Mouse (Mus musculus) lung, embryonic 15.5 days (tissue): ENCODE results near the gene Ncoa6. TPM values are rescaled to one million over a fixed set of nuclear protein-coding genes. Genes with fewer than 3 reads are reported as not detected.

Source experiments
- ATAC-seq: fragments of 200-750 bp; cut with Nextera tagmentation; 2 replicates; pipeline ENCODE4 v1.8.0; 2017; ENCODE audit warnings: moderate number of reproducible peaks, borderline replicate concordance; ENCODE audit not compliant: low FRiP score, low TSS enrichment; ENCODE audit errors: extremely low read depth
- H3K27ac ChIP-seq: fragments of 300-500 bp; sonication (generic); 2 replicates; pipeline ENCODE4 v1.5.1; 2015; ENCODE audit warnings: moderate library complexity, mild to moderate bottlenecking, inconsistent platforms
- H3K27me3 ChIP-seq: fragments of 300-500 bp; sonication (generic); 2 replicates; pipeline ENCODE4 v1.6.1; 2015; ENCODE audit warnings: inconsistent platforms
- H3K36me3 ChIP-seq: fragments of 300-500 bp; sonication (generic); 2 replicates; pipeline ENCODE4 v1.6.1; 2015; ENCODE audit warnings: inconsistent platforms
- H3K4me1 ChIP-seq: fragments of 300-500 bp; sonication (generic); 2 replicates; pipeline ENCODE4 v1.6.1; 2015; ENCODE audit warnings: inconsistent platforms
- H3K4me2 ChIP-seq: fragments of 300-500 bp; sonication (generic); 2 replicates; pipeline ENCODE4 v1.6.1; 2015; ENCODE audit warnings: inconsistent platforms, mild to moderate bottlenecking, moderate library complexity
- H3K4me3 ChIP-seq: fragments of 300-500 bp; sonication (generic); 2 replicates; pipeline ENCODE4 v1.5.1; 2015; ENCODE audit warnings: mild to moderate bottlenecking, inconsistent platforms
- H3K9ac ChIP-seq: fragments of 300-500 bp; sonication (generic); 2 replicates; pipeline ENCODE4 v1.6.1; 2015; ENCODE audit warnings: inconsistent platforms
- H3K9me3 ChIP-seq: fragments of 300-500 bp; sonication (generic); 2 replicates; pipeline ENCODE4 v1.6.1; 2016; ENCODE audit warnings: inconsistent platforms
- WGBS: fragments of 180-500 bp; shearing (Covaris S2); methylation state at CpG from one replicate; pipeline ENCODE4 v1.1.7; 2015; 5-methylcytosine and 5-hydroxymethylcytosine counted together
- microRNA counts: library from miRNA; unstranded; fragments of <30 nt; microRNA quantifications from one replicate; lab custom pipeline; 2016
- microRNA-seq: library from miRNA; unstranded; fragments of <30 nt; microRNA quantifications from one replicate; pipeline ENCODE4, GENCODE M21; 2016
- polyA plus RNA-seq: library from polyadenylated mRNA; unstranded; fragments of >200 nt; fragmentation: Nextera tagmentation; extraction: Ambion mirVana; gene quantifications from 2 replicates; pipeline ENCODE4 v1.2.1, GENCODE M21; 2015

Ncoa6 gene
- polyA plus RNA-seq, 1 experiment from 2014 or later, result 16.6 TPM

DNA sequence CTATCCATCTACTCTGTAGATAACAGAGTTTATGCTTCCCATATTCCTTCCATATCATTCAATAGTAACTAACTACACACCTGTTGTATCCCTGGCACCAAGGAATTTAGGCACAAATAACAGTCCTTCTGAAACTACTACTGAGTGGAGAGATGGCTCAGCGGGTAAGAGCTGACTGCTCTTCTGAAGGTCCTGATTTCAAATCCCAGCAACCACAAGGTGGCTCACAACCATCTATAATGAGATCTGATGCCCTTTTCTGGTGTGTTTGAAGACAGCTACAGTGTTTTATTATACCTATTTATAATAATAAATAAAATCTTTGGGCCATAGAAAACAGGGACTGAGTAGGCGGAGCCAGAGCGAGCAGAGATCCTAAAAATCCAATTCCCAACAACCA is 119.3 kb downstream of the Ncoa6 start:
- H3K9me3 ChIP-seq, result no peaks in the 10 kb centered on the region
- peaks cover 14% of the 10 kb centered on the region for H3K4me1 ChIP-seq
- WGBS, result 89% methylated on average over 3 of the region's 3 CpGs
- no peak overlapping the region for H3K9ac ChIP-seq
- H3K27ac ChIP-seq, result no peak overlapping the region
- no peak overlapping the region for H3K4me3 ChIP-seq
- no peaks in the 10 kb centered on the region for H3K36me3 ChIP-seq
- no peak for ATAC-seq
- no peaks in the 10 kb centered on the region for H3K27me3 ChIP-seq
- no peak overlapping the region for H3K4me2 ChIP-seq

- Histone ChIP-seq H3K9ac (no peak overlapping the region), H3K9me3 (no peaks in the 10 kb centered on the region), H3K4me3 (no peak overlapping the region), H3K36me3 (no peaks in the 10 kb centered on the region), H3K4me1 (no peaks in the 10 kb centered on the region), H3K27ac (no peak overlapping the region), H3K4me2 (no peak overlapping the region), H3K27me3 (no peaks in the 10 kb centered on the region)
- no peak for ATAC-seq
- 66% methylated on average over 1 of the region's 1 CpGs for WGBS
Measured at GRCm38 (mm10) chr2:155346670-155347069, 127.0 kb downstream of the Ncoa6 start.

MicroRNA genes within 50 kb of the gene (microRNA counts, 519-probe panel; counts per million panel counts)
- 2,543 counts per million, percentile 55 among the panel's probes with 10 or more counts for microRNA mmu-miR-695 (lab: Ali Mortazavi, UCI)

Small RNA genes within 50 kb of the gene (microRNA-seq; reads per million reads assigned to microRNA genes)
- gene Mir695, result not detected

Other genes with a start within 250 kb of the Ncoa6 start
- gene Dynlrb1, start 237.4 kb downstream of the Ncoa6 start, polyA plus RNA-seq, result 360 and 372 TPM in 2 replicates
- gene Map1lc3a, start 197.6 kb downstream of the Ncoa6 start, polyA plus RNA-seq, result 178 and 182 TPM in 2 replicates
- gene Pigu, start 116.5 kb downstream of the Ncoa6 start, polyA plus RNA-seq, result 47.5 and 52.2 TPM in 2 replicates
- gene Trp53inp2, start 92.8 kb downstream of the Ncoa6 start, polyA plus RNA-seq, result 18.0 and 19.7 TPM in 2 replicates
- gene Acss2, start 44.1 kb upstream of the Ncoa6 start, polyA plus RNA-seq, result 8.5 and 9.8 TPM in 2 replicates
- 3.9 and 4.3 TPM in 2 replicates for gene Ggt7, start 44.3 kb upstream of the Ncoa6 start, polyA plus RNA-seq
- 26.5 and 29.8 TPM in 2 replicates for gene Gss, start 118.9 kb upstream of the Ncoa6 start, polyA plus RNA-seq
- 0.85 and 1.1 TPM in 2 replicates for gene Myh7b, start 137.3 kb upstream of the Ncoa6 start, polyA plus RNA-seq
- 126 and 133 TPM in 2 replicates for gene Trpc4ap, start 218.5 kb upstream of the Ncoa6 start, polyA plus RNA-seq